Mouse (Mus musculus) mouse trophoblast stem cell (cell line): ENCODE measurements around the gene Hspa1b.
"Not testable (repeated sequence)": the region's sequence is repeated elsewhere in the genome, so short reads cannot be mapped to it uniquely, and the experiment has no call there.

Source experiments
- in situ Hi-C, 2 experiments: fragments of 300-500 bp; cut with MseI, MboI; formaldehyde crosslinking; loops; 2 replicates in 1 of 2; 3 replicates in 1 of 2; pipeline ENCODE4 v1.15.1; 2025

The Hspa1b gene

GRCm38 (mm10) chr17:34959130-34959778 is at the start of gene Hspa1b:
Gene Hspa1b, minus strand, starts transcription at chr17:34959238.
- in situ Hi-C loops = not testable (repeated sequence)

GRCm38 (mm10) chr17:35007387-35007991 is 48.5 kb upstream of the Hspa1b start:
- in situ Hi-C loops = loop anchor here in 1 of 2 experiments (25.0 kb wide), 1 partner anchor 105 kb away; the partner anchor contains the start of genes Csnk2b, Gpank1, Ly6g5b and Ly6g5c

GRCm38 (mm10) chr17:35005902-35006301 is 46.9 kb upstream of the Hspa1b start:
- in situ Hi-C loops = loop anchor here in 1 of 2 experiments (25.0 kb wide), 1 partner anchor 106 kb away; the partner anchor contains the start of genes Csnk2b, Gpank1, Ly6g5b and Ly6g5c

GRCm38 (mm10) chr17:35005158-35005557 is 46.1 kb upstream of the Hspa1b start:
- in situ Hi-C loops = loop anchor here in 1 of 2 experiments (25.0 kb wide), 1 partner anchor 107 kb away; the partner anchor contains the start of genes Csnk2b, Gpank1, Ly6g5b and Ly6g5c

- in situ Hi-C loops = loop anchor here in 1 of 2 experiments (25.0 kb wide), 1 partner anchor 108 kb away; the partner anchor contains the start of genes Csnk2b, Gpank1, Ly6g5b and Ly6g5c
Observed at GRCm38 (mm10) chr17:35004075-35004717, 45.2 kb upstream of the Hspa1b start.

- in situ Hi-C loops = loop anchor here in 1 of 2 experiments (25.0 kb wide), 1 partner anchor 109 kb away; the partner anchor contains the start of genes Csnk2b, Gpank1, Ly6g5b and Ly6g5c
Observed at GRCm38 (mm10) chr17:35003022-35003838, 44.2 kb upstream of the Hspa1b start.

- in situ Hi-C loops = loop anchor here in 1 of 2 experiments (25.0 kb wide), 1 partner anchor 110 kb away; the partner anchor contains the start of genes Csnk2b, Gpank1, Ly6g5b and Ly6g5c
Observed at GRCm38 (mm10) chr17:35002153-35002865, 43.3 kb upstream of the Hspa1b start.

GRCm38 (mm10) chr17:35001452-35002152 is 42.6 kb upstream of the Hspa1b start:
- in situ Hi-C loops = loop anchor here in 1 of 2 experiments (25.0 kb wide), 1 partner anchor 111 kb away; the partner anchor contains the start of genes Csnk2b, Gpank1, Ly6g5b and Ly6g5c

GRCm38 (mm10) chr17:35000717-35001451 is 41.8 kb upstream of the Hspa1b start, which contains the start of gene Vars:
Gene Vars, plus strand, starts transcription at chr17:35000987.
- in situ Hi-C loops = loop anchor here in 1 of 2 experiments (25.0 kb wide), 1 partner anchor 111 kb away; the partner anchor contains the start of genes Csnk2b, Gpank1, Ly6g5b and Ly6g5c

GRCm38 (mm10) chr17:34999871-35000716 is 41.1 kb upstream of the Hspa1b start:
- in situ Hi-C loops = loop anchor here in 1 of 2 experiments (25.0 kb wide), 1 partner anchor 112 kb away; the partner anchor contains the start of genes Csnk2b, Gpank1, Ly6g5b and Ly6g5c

GRCm38 (mm10) chr17:34998526-34999430 is 39.7 kb upstream of the Hspa1b start:
- in situ Hi-C loops = no loop called here

- in situ Hi-C loops = no loop called here
Observed at GRCm38 (mm10) chr17:34997142-34997483, 38.1 kb upstream of the Hspa1b start.

GRCm38 (mm10) chr17:34996411-34997141 is 37.5 kb upstream of the Hspa1b start:
- in situ Hi-C loops = no loop called here

- in situ Hi-C loops = not testable (repeated sequence)
Observed at GRCm38 (mm10) chr17:34995927-34996326, 36.9 kb upstream of the Hspa1b start.

- in situ Hi-C loops = not testable (repeated sequence)
Observed at GRCm38 (mm10) chr17:34995192-34995591, 36.2 kb upstream of the Hspa1b start.

- in situ Hi-C loops = no loop called here
Observed at GRCm38 (mm10) chr17:34994751-34995150, 35.7 kb upstream of the Hspa1b start.
